Mouse (Mus musculus): Measurements from ENCODE around the gene Pdgfra. TPM values are rescaled to one million over a fixed set of nuclear protein-coding genes. Genes with fewer than 3 reads are reported as not detected.

The Pdgfra gene
- polyA plus RNA-seq, 1 experiment from 2014 or later: 124 TPM

- no peak for ATAC-seq (ENCODE audit: insufficient number of reproducible peaks, low FRiP score, low TSS enrichment, low read depth)
Measured at GRCm38 (mm10) chr5:75222491-75223265, 70.6 kb downstream of the Pdgfra start.

DNA sequence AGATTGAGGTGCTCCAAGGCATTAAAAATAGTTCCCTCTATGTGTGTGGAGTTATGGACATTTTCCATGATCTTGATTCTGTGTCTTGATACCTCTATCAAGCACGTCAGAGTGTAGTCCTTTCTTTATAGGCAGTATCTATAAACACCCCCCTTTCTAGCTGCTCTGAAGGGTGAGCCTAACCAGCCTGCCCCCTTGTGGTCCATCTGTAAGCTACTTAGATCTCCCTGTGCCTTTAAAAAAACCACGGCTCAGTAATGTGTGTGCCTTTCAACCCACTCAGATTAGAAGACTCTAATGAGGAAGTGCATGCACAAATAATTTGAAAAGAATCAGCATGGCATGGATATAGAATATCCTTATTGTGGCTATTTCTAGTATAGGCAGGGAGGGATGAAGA is 86.3 kb downstream of the Pdgfra start:
- Histone ChIP-seq H3K36me3 (ENCODE audit: control insufficient read depth, insufficient read depth, low read length) (no peaks in the 10 kb centered on the region), H3K4me3 (ENCODE audit: low read depth, low read length) (no peak overlapping the region)

More at GRCm38 (mm10) chr5:75222491-75223265, 70.6 kb downstream of the Pdgfra start:
- H3K36me3 ChIP-seq (ENCODE audit: control insufficient read depth, insufficient read depth, low read length): no peaks in the 10 kb centered on the region
- no peak overlapping the region for H3K4me3 ChIP-seq (ENCODE audit: low read depth, low read length)
- WGBS: 72% methylated on average over 10 of the region's 10 CpGs
- no peak overlapping the region for H3K4me2 ChIP-seq (ENCODE audit: low read depth, severe bottlenecking)
- H3K27ac ChIP-seq (replicated peaks; ENCODE audit: low read depth, low read length): no peak overlapping the region
- no peak for DNase-seq (ENCODE audit: low spot score)
- H3K27me3 ChIP-seq (ENCODE audit: control insufficient read depth, insufficient read depth, low read length): no peaks in the 10 kb centered on the region
- no peaks in the 10 kb centered on the region for H3K4me1 ChIP-seq (ENCODE audit: control insufficient read depth, insufficient read depth, low read length)
- no peak overlapping the region for H3K9ac ChIP-seq (ENCODE audit: low read length)
- H3K9me3 ChIP-seq (ENCODE audit: control insufficient read depth, low read length): no peaks in the 10 kb centered on the region

DNA sequence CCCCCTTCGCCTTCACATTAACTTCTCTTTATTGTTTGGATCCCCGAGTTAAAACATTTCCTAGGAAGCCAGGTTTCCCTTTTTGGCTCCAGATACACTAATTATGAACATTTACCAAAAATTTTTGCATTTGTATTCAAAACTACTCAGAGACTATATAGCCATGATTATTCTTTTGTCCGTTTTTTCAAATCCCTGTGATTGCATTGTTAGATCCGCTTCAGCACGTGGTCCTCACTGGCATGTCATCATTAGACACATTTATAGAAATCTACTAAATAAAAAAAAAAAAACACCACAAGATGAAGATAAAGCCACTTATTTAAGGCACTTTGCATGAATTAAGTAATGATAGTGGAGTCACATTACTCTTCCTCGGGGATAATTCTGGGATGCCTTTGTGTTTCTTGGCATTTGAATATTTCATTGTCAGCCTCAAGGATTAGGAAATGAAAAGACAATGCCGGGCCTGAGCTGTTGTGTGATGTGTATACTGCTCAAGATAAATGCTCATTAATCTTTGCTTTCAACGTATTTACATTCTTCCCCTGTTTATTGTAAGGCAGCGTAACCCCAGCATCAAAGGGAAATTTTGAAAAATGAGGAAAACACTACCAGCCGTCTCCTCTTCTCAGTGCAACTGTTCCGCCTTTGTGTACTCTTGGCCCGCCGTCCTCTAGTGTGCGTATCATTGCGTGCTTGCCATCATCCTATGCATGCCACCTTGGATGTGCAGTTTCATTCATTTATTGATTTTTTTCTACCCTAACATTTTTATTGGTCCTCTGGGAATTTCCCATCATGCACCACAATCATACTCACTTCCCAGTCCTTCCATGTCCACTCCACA is 87.1 kb downstream of the Pdgfra start:
- ATAC-seq (ENCODE audit: insufficient number of reproducible peaks, low FRiP score, low TSS enrichment, low read depth): no peak

More for the DNA sequence above, 86.3 kb downstream of the Pdgfra start:
- Histone ChIP-seq H3K9ac (ENCODE audit: low read length) (no peak overlapping the region), H3K27ac (replicated peaks; ENCODE audit: low read depth, low read length) (no peak overlapping the region), H3K27me3 (ENCODE audit: control insufficient read depth, insufficient read depth, low read length) (no peaks in the 10 kb centered on the region), H3K4me2 (ENCODE audit: low read depth, severe bottlenecking) (no peak overlapping the region), H3K4me1 (ENCODE audit: control insufficient read depth, insufficient read depth, low read length) (no peaks in the 10 kb centered on the region), H3K9me3 (ENCODE audit: control insufficient read depth, low read length) (no peaks in the 10 kb centered on the region)
- DNase-seq (ENCODE audit: low spot score) (no peak), ATAC-seq (ENCODE audit: insufficient number of reproducible peaks, low FRiP score, low TSS enrichment, low read depth) (no peak)
- WGBS: 41% methylated on average over 2 of the region's 2 CpGs

DNA sequence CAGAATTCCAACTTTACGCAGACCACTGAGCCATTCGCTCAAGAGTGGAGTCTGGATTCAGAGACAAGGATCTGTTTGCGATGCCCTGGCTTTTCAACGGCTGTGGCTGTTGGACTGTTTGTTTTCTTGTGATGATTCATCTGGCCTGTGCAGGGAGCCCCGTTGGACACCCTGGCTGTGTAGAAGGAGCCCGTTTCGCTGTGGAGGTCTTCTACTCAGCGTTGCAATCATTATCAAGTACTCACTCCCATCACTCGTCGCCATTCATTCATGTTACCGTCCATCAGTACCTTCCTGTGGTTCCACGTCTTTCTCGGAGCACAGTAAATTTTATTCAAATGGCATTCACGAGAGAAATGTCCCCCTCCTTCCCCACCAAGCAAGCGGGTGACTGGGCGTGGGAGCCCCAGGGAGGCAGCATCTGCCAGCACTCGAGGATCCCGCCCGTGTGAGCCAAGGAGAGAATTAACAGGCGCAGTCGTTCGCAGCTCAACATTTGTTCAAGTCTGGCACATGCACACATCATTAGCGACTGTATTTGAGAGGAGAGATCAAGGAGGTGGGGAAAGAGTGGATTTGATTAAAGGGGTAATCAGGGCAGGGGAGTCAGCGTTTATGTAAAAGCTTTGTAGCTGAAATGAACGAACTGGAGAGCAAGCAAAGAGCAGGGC is 95.1 kb downstream of the Pdgfra start:
- Histone ChIP-seq H3K4me1 (ENCODE audit: control insufficient read depth, insufficient read depth, low read length) (0 out of 2 replicates have a peak, but pooled peaks cover 4% of the 10 kb centered on the region), H3K9me3 (ENCODE audit: control insufficient read depth, low read length) (no peaks in the 10 kb centered on the region), H3K9ac (ENCODE audit: low read length) (no peak overlapping the region), H3K36me3 (ENCODE audit: control insufficient read depth, insufficient read depth, low read length) (no peaks in the 10 kb centered on the region), H3K27me3 (ENCODE audit: control insufficient read depth, insufficient read depth, low read length) (no peaks in the 10 kb centered on the region), H3K4me3 (ENCODE audit: low read depth, low read length) (no peak overlapping the region), H3K4me2 (ENCODE audit: low read depth, severe bottlenecking) (peak overlapping the region; percentile 4; the same call in 1 of the 2 replicates), H3K27ac (replicated peaks; ENCODE audit: low read depth, low read length) (no peak overlapping the region)
- peak; percentile 27 for DNase-seq (ENCODE audit: low spot score)
- WGBS: 39% methylated on average over 25 of the region's 25 CpGs
- ATAC-seq (ENCODE audit: insufficient number of reproducible peaks, low FRiP score, low TSS enrichment, low read depth): no peak

More for the DNA sequence above, 87.1 kb downstream of the Pdgfra start:
- no peak overlapping the region for H3K9ac ChIP-seq (ENCODE audit: low read length)
- WGBS: 91% methylated on average over 15 of the region's 15 CpGs
- no peak for DNase-seq (ENCODE audit: low spot score)
- no peaks in the 10 kb centered on the region for H3K36me3 ChIP-seq (ENCODE audit: control insufficient read depth, insufficient read depth, low read length)
- no peaks in the 10 kb centered on the region for H3K9me3 ChIP-seq (ENCODE audit: control insufficient read depth, low read length)
- H3K27ac ChIP-seq (replicated peaks; ENCODE audit: low read depth, low read length): no peak overlapping the region
- H3K4me3 ChIP-seq (ENCODE audit: low read depth, low read length): no peak overlapping the region
- H3K4me1 ChIP-seq (ENCODE audit: control insufficient read depth, insufficient read depth, low read length): no peaks in the 10 kb centered on the region
- no peak overlapping the region for H3K4me2 ChIP-seq (ENCODE audit: low read depth, severe bottlenecking)
- H3K27me3 ChIP-seq (ENCODE audit: control insufficient read depth, insufficient read depth, low read length): no peaks in the 10 kb centered on the region

Small RNAs within 50 kb of the gene (microRNA-seq; reads per million reads assigned to microRNA genes)
- gene Mir7025: 1.5 reads per million

Other genes starting within 250 kb of the Pdgfra start
- 45.8 and 46.1 TPM in 2 replicates for gene Chic2, start 107.5 kb upstream of the Pdgfra start, polyA plus RNA-seq (2014; fragmentation: Nextera tagmentation; extraction: Ambion mirVana)
- gene Gsx2, start 76.7 kb upstream of the Pdgfra start, polyA plus RNA-seq (2014; fragmentation: Nextera tagmentation; extraction: Ambion mirVana): not detected in 2 replicates